Mouse (Mus musculus) right cerebral cortex, postnatal 25 days (tissue): ENCODE data around the gene H2-Ob.
A peak's percentile ranks its signal among the peaks of the same experiment; 100 is the strongest.

Experiments used
- DNase-seq: peaks from one replicate; pipeline ENCODE4 v3.0.0; 2022

Gene H2-Ob

GRCm38 (mm10) chr17:34248764-34249163, 10.1 kb downstream of the H2-Ob start:
- no peak for DNase-seq

- no peak for DNase-seq
Measured at GRCm38 (mm10) chr17:34249361-34249760, 10.7 kb downstream of the H2-Ob start.

- DNase-seq, result no peak
Measured at GRCm38 (mm10) chr17:34249878-34250277, 11.2 kb downstream of the H2-Ob start.

- DNase-seq, result no peak
Measured at GRCm38 (mm10) chr17:34251666-34252065, 13.0 kb downstream of the H2-Ob start.

- DNase-seq, result no peak
Measured at GRCm38 (mm10) chr17:34256501-34256900, 17.8 kb downstream of the H2-Ob start.

- peak; percentile 74 for DNase-seq
Measured at GRCm38 (mm10) chr17:34257594-34258375, 19.1 kb downstream of the H2-Ob start, which contains the start of gene H2-Ab1. H2-Ab1 (plus strand) TSS chr17:34257689.

GRCm38 (mm10) chr17:34260551-34260950, 21.8 kb downstream of the H2-Ob start:
- DNase-seq, result no peak

- peak; percentile 20 for DNase-seq
Measured at GRCm38 (mm10) chr17:34261502-34261901, 22.8 kb downstream of the H2-Ob start.

- peak; percentile 43 for DNase-seq
Measured at GRCm38 (mm10) chr17:34263068-34263467, 24.4 kb downstream of the H2-Ob start.

- DNase-seq, result no peak
Measured at GRCm38 (mm10) chr17:34263811-34264371, 25.2 kb downstream of the H2-Ob start.

- DNase-seq, result no peak
Measured at GRCm38 (mm10) chr17:34264452-34265351, 26.0 kb downstream of the H2-Ob start.

GRCm38 (mm10) chr17:34268262-34268661, 29.6 kb downstream of the H2-Ob start:
- no peak for DNase-seq

- no peak for DNase-seq
Measured at GRCm38 (mm10) chr17:34268748-34269147, 30.0 kb downstream of the H2-Ob start.

GRCm38 (mm10) chr17:34269817-34270216, 31.1 kb downstream of the H2-Ob start:
- DNase-seq, result no peak

- no peak for DNase-seq
Measured at GRCm38 (mm10) chr17:34270230-34270629, 31.5 kb downstream of the H2-Ob start.

- DNase-seq, result no peak
Measured at GRCm38 (mm10) chr17:34270940-34271339, 32.2 kb downstream of the H2-Ob start.

- no peak for DNase-seq
Measured at GRCm38 (mm10) chr17:34272102-34272501, 33.4 kb downstream of the H2-Ob start.

GRCm38 (mm10) chr17:34280499-34281038, 41.9 kb downstream of the H2-Ob start:
- DNase-seq, result no peak

GRCm38 (mm10) chr17:34281836-34282235, 43.1 kb downstream of the H2-Ob start:
- no peak for DNase-seq

- no peak for DNase-seq
Measured at GRCm38 (mm10) chr17:34285371-34285770, 46.7 kb downstream of the H2-Ob start.

- DNase-seq, result no peak
Measured at GRCm38 (mm10) chr17:34285848-34286247, 47.1 kb downstream of the H2-Ob start.

GRCm38 (mm10) chr17:34286501-34286900, 47.8 kb downstream of the H2-Ob start:
- no peak for DNase-seq

GRCm38 (mm10) chr17:34286999-34287398, 48.3 kb downstream of the H2-Ob start:
- no peak for DNase-seq
